Comparison of ENCODE assay signal across 8 mouse cellular contexts in genomic region chr6:50566997-50567255, GRCm38 (mm10). TPM values are rescaled to one million over a fixed set of nuclear protein-coding genes. Genes with fewer than 3 reads are reported as not detected.
A peak's percentile ranks its signal among the peaks of the same experiment; 100 is the strongest.
DNase-seq lines count a peak whose midpoint lies in the region; ATAC-seq and TF ChIP-seq lines count a peak whose summit lies in the region.

No protein-coding gene starts in this region.

- no peak for TF ChIP-seq EP300 in heart, postnatal 0 days (IDR thresholded peaks at IDR 0.05; ENCODE audit: low read depth)

- peak overlapping the region; percentile 74 for H3K4me2 ChIP-seq in heart, postnatal 0 days (ENCODE audit: low read depth, low read length)
- H3K4me2 ChIP-seq in hindbrain, embryonic 12.5 days (replicated peaks) = peak overlapping the region; percentile 73
- H3K4me2 ChIP-seq in midbrain, embryonic 12.5 days (replicated peaks) = peak overlapping the region; percentile 73

- H3K36me3 ChIP-seq in heart, postnatal 0 days (replicated peaks; ENCODE audit: control insufficient read depth, insufficient read depth, low read length) = peaks cover 16% of the 10 kb centered on the region
- H3K36me3 ChIP-seq in hindbrain, embryonic 12.5 days = peaks cover 12% of the 10 kb centered on the region
- peaks cover 16% of the 10 kb centered on the region for H3K36me3 ChIP-seq in midbrain, embryonic 12.5 days

- peaks cover 13% of the 10 kb centered on the region; the same call in 1 of the 2 replicates for H3K4me1 ChIP-seq in heart, postnatal 0 days (ENCODE audit: control insufficient read depth, insufficient read depth)
- H3K4me1 ChIP-seq in hindbrain, embryonic 12.5 days = peaks cover 11% of the 10 kb centered on the region
- peaks cover 12% of the 10 kb centered on the region for H3K4me1 ChIP-seq in midbrain, embryonic 12.5 days

- H3K9me3 ChIP-seq in heart, postnatal 0 days (replicated peaks; ENCODE audit: control insufficient read depth, low read length) = no peaks in the 10 kb centered on the region
- no peaks in the 10 kb centered on the region for H3K9me3 ChIP-seq in hindbrain, embryonic 12.5 days (replicated peaks)
- H3K9me3 ChIP-seq in midbrain, embryonic 12.5 days = no peaks in the 10 kb centered on the region

- peak overlapping the region; percentile 82 for H3K9ac ChIP-seq in heart, postnatal 0 days (replicated peaks; ENCODE audit: low read depth, low read length)
- H3K9ac ChIP-seq in hindbrain, embryonic 12.5 days = peak overlapping the region; percentile 81
- peak overlapping the region; percentile 81 for H3K9ac ChIP-seq in midbrain, embryonic 12.5 days (replicated peaks)

- 3% methylated on average over 6 of the region's 6 CpGs for WGBS in heart, postnatal 0 days
- WGBS in hindbrain, embryonic 12.5 days = 23% methylated on average over 6 of the region's 6 CpGs
- 18% methylated on average over 6 of the region's 6 CpGs for WGBS in midbrain, embryonic 12.5 days

- peak overlapping the region; percentile 93 for H3K4me3 ChIP-seq in heart, postnatal 0 days (ENCODE audit: low read depth, low read length)
- peak overlapping the region; percentile 86 for H3K4me3 ChIP-seq in hindbrain, embryonic 12.5 days
- H3K4me3 ChIP-seq in midbrain, embryonic 12.5 days = peak overlapping the region; percentile 66

- TF ChIP-seq CTCF in heart, postnatal 0 days (IDR thresholded peaks at IDR 0.05; ENCODE audit: low read depth) = no peak

- peak; percentile 1; the same call in 1 of the 2 replicates for ATAC-seq in heart, postnatal 0 days (ENCODE audit: insufficient read depth, low read depth)
- ATAC-seq in hindbrain, embryonic 12.5 days (ENCODE audit: low FRiP score) = no peak; the same call in 1 of the 2 replicates
- ATAC-seq in midbrain, embryonic 12.5 days (ENCODE audit: low FRiP score, low read depth) = no peak
- no peak for ATAC-seq in frontal cortex, adult (ENCODE audit: low TSS enrichment)

- no peaks in the 10 kb centered on the region for H3K27me3 ChIP-seq in heart, postnatal 0 days (ENCODE audit: control insufficient read depth, insufficient read depth, low read length)
- H3K27me3 ChIP-seq in hindbrain, embryonic 12.5 days = no peaks in the 10 kb centered on the region
- H3K27me3 ChIP-seq in midbrain, embryonic 12.5 days = no peaks in the 10 kb centered on the region

- H3K27ac ChIP-seq in heart, postnatal 0 days (ENCODE audit: low read depth) = peak overlapping the region; percentile 95
- H3K27ac ChIP-seq in hindbrain, embryonic 12.5 days = peak overlapping the region; percentile 82
- peak overlapping the region; percentile 78 for H3K27ac ChIP-seq in midbrain, embryonic 12.5 days (replicated peaks)

- no peak for DNase-seq in heart, postnatal 0 days (ENCODE audit: low spot score)
- DNase-seq in heart, adult 9 months (ENCODE audit: low spot score in 2 of 2) = no peak
- DNase-seq in MEL-GATA-1-ER (ENCODE audit: extremely low read depth, low read depth) = peak; percentile 6
- no peak for DNase-seq in ovary, postnatal 14 days (ENCODE audit: low spot score)
- no peak for DNase-seq in adrenal gland, adult 8-10 months

RNA-seq across cellular contexts. Expression of gene Cycs, which starts 0.6 kb away (rescaled TPM):
- total RNA-seq in heart, postnatal 0 days (2014; rRNA removed; ENCODE audit: low replicate concordance) = 86.9 and 87.9 TPM in 2 replicates
- 391 and 413 TPM in 2 replicates for polyA plus RNA-seq in heart, postnatal 0 days (2015; fragmentation: Nextera tagmentation; extraction: Ambion mirVana)
- 59.7 and 65.1 TPM in 2 replicates for polyA plus RNA-seq in hindbrain, embryonic 12.5 days (2016; fragmentation: Nextera tagmentation; extraction: Ambion mirVana)
- 67.5 and 70.3 TPM in 2 replicates for polyA plus RNA-seq in midbrain, embryonic 12.5 days (2016; fragmentation: Nextera tagmentation; extraction: Ambion mirVana)
- 10 to 100 TPM; 19.3 to 32.5 (median 28.6) TPM for total RNA-seq in adrenal gland, adult 8-10 months (2022)

RNA-seq across cellular contexts. Expression of gene 4921507P07Rik, which starts 29.5 kb away (rescaled TPM):
- not detected in 2 replicates for total RNA-seq in heart, postnatal 0 days (2014; rRNA removed; ENCODE audit: low replicate concordance)
- 0.30 TPM in 2 replicates for polyA plus RNA-seq in heart, postnatal 0 days (2015; fragmentation: Nextera tagmentation; extraction: Ambion mirVana)
- 1.1 and 1.2 TPM in 2 replicates for polyA plus RNA-seq in hindbrain, embryonic 12.5 days (2016; fragmentation: Nextera tagmentation; extraction: Ambion mirVana)
- 1.4 and 1.6 TPM in 2 replicates for polyA plus RNA-seq in midbrain, embryonic 12.5 days (2016; fragmentation: Nextera tagmentation; extraction: Ambion mirVana)
- total RNA-seq in adrenal gland, adult 8-10 months (2022) = under 1 TPM; 0.15 to 0.23 (median 0.20) TPM
